Mouse (Mus musculus): ENCODE measurements around the gene Kmt2a.

Kmt2a gene

GRCm38 (mm10) chr9:44881221-44881871, at the start of gene Kmt2a:
Gene Kmt2a (minus strand): TSS chr9:44881296.
- in situ Hi-C loops (cut with MboI, MseI), result no loop called here

- in situ Hi-C loops (cut with MboI, MseI), result no loop called here
Measured at GRCm38 (mm10) chr9:44921543-44921942, 40.4 kb upstream of the Kmt2a start.

- in situ Hi-C loops (cut with MboI, MseI), result no loop called here
Measured at GRCm38 (mm10) chr9:44921123-44921468, 40.0 kb upstream of the Kmt2a start.

GRCm38 (mm10) chr9:44920374-44921122, 39.5 kb upstream of the Kmt2a start, which contains the start of gene Atp5l:
Gene Atp5l (minus strand): TSS chr9:44920742.
- in situ Hi-C loops (cut with MboI, MseI), result no loop called here

DNA sequence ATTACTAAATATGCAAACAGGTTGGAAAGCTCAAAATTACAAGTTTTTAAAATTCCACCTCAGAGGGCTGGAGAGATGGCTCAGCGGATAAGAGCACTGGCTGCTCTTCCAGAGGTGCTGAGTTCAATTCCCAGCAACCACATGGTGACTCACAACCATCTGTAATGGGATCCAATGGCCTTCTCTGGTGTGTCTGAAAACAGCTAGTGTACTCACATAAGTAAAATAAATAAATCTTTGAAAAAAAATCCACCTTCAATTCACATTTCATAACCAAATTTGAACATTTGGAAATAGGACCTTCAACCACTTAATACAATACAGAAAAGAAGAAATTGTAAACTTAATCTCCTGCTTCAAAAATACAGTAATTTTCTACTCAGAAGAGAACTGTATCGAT, 38.5 kb upstream of the Kmt2a start:
- in situ Hi-C loops (cut with MboI, MseI), result loop anchor here (5.0 kb wide), 1 partner anchor 52 kb away; no protein-coding TSS in a partner anchor

DNA sequence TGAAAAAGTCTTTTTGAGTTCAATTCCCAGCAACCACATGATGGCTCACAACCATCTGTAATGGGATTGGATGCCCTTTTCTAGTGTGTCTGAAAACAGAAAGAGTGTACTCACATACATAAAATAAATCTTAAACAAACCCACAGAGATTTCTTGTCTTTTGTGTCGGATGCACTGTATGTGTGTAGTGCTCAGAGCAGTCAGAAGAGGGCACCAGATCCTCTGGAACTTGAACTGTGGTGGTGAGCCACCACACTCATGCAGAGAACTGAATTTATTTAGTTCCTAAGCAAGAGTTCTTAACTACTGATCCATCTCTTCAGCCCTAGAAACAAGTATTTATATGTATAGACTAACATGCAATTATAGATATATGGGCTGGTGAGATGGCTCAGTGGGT, 35.1 kb upstream of the Kmt2a start:
- in situ Hi-C loops (cut with MboI, MseI), result loop anchor here (5.0 kb wide), 1 partner anchor 49 kb away; no protein-coding TSS in a partner anchor

GRCm38 (mm10) chr9:44914706-44915105, 33.6 kb upstream of the Kmt2a start:
- in situ Hi-C loops (cut with MboI, MseI), result loop anchor here (5.0 kb wide), 1 partner anchor 47 kb away; no protein-coding TSS in a partner anchor

- in situ Hi-C loops (cut with MboI, MseI), result no loop called here
Measured at GRCm38 (mm10) chr9:44911365-44911764, 30.3 kb upstream of the Kmt2a start.

- in situ Hi-C loops (cut with MboI, MseI), result no loop called here
Measured at GRCm38 (mm10) chr9:44905620-44906019, 24.5 kb upstream of the Kmt2a start.

- in situ Hi-C loops (cut with MboI, MseI), result no loop called here
Measured at GRCm38 (mm10) chr9:44904964-44905363, 23.9 kb upstream of the Kmt2a start.

GRCm38 (mm10) chr9:44903856-44904255, 22.8 kb upstream of the Kmt2a start:
- in situ Hi-C loops (cut with MboI, MseI), result no loop called here

DNA sequence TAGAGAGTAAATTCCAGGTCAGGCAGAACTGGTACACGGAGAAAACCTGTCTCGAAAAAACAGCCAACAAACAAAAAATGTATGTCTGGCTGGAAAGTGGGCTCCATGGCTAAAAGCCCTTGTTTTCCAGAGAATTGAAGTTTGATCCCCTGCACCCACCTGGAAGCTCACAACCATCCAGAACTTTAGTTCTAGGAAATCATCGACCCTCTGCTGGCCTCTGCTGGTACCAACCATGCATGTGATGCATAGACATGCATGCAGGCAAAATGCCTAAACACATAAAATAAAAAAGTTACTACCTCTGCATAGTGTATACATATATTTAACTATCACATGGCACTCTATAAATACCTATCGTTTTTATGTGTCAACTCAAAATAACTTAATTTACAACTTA, 19.3 kb upstream of the Kmt2a start:
- in situ Hi-C loops (cut with MboI, MseI), result no loop called here

DNA sequence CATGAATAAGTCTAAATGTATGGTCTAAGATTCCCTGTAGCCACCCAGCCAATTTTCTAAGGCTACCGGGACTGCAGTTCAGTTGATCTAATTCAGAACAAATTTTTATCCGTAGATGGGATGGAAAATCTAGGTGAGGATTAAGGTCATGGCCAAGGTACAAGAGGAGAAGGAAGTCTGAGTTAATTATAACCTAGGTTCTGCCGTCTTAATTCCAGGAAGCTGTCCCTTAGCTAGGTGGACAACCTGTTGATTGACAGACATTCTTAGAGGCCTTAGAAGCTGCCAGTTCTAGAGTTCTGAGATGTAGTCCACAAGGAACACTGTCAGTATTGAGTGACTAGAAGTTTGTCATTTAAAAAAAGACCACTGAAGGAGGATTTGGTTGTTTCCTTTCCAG, 18.6 kb upstream of the Kmt2a start:
- in situ Hi-C loops (cut with MboI, MseI), result no loop called here

- in situ Hi-C loops (cut with MboI, MseI), result no loop called here
Measured at GRCm38 (mm10) chr9:44897024-44897423, 15.9 kb upstream of the Kmt2a start.

DNA sequence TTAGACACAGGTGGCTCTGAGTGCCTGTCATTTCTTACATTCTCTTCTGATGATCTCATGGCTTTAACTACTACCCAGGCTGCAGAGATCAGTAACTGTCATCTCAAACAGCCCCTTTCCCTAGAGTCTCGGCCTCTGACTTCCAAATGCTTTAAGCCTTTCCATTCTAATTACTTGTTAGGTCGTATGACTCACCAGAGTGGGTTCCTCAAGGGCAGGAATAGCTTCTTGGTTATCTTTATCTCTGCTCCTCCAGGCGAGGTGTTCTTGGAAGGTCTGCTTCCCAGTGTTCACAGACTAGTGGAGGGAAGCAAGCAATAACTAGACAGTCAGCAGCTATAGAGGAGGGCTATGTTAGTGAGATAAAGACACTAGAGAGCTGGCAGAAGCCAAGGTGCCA, 11.6 kb upstream of the Kmt2a start:
- in situ Hi-C loops (cut with MboI, MseI), result no loop called here

GRCm38 (mm10) chr9:44891210-44891609, 10.1 kb upstream of the Kmt2a start:
- in situ Hi-C loops (cut with MboI, MseI), result no loop called here

- in situ Hi-C loops (cut with MboI, MseI), result no loop called here
Measured at GRCm38 (mm10) chr9:44890122-44890521, 9.0 kb upstream of the Kmt2a start.

DNA sequence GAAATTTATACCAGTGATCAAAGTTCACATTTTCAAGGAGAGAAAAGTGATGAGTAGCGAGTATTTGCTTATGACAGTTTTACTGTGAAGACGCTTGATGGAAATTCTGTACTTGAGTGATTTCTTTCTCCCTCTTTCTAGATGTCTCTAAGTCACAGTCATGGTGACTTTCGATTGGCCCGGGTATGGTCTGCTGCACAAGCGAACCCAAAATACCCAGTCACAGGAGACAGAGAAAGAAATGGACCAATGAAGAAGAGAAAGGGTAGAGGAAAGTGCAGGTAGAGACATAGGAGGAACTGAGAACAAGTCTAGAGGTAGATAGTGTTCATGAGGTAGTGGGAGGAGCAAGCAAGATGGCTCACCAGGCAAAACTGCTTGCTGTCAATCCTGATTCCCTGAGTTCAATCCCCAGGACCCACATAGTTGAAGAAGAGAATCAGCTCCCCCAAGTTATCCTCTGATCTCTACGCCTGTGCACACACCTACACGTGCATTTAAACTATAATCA, 7.1 kb upstream of the Kmt2a start:
- in situ Hi-C loops (cut with MboI, MseI), result no loop called here

GRCm38 (mm10) chr9:44882981-44883569, 2.0 kb upstream of the Kmt2a start:
- in situ Hi-C loops (cut with MboI, MseI), result no loop called here

GRCm38 (mm10) chr9:44882436-44882980, 1.4 kb upstream of the Kmt2a start:
- in situ Hi-C loops (cut with MboI, MseI), result no loop called here

GRCm38 (mm10) chr9:44881941-44882435, 892 bp upstream of the Kmt2a start:
- in situ Hi-C loops (cut with MboI, MseI), result no loop called here
